Mouse (Mus musculus) layer of hippocampus, adult 9-11 months (tissue): Measurements from ENCODE around the gene Cldn24.

Source experiments
- DNase-seq: peaks from one replicate; pipeline ENCODE4 v3.0.0; 2022

Gene Cldn24

DNA sequence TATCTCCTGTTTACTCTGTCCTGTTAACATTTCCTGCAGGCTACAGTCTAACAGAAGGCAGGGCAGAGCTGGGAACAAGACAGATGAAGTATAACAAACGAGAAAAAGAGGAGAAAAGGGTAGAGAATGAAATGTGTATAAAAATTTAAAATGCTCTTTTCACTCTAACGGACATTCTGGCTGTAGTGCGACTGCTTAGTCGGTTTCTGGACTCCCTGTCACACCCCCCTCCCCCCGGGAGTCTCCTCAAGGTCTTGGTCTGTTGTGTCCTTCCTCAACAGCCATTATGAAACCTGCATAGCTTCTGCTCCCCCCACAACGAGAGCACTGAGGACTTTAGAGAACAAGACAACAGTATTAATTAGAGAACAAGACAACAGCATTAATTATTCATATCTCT is 10.7 kb downstream of the Cldn24 start:
- no peak for DNase-seq

DNA sequence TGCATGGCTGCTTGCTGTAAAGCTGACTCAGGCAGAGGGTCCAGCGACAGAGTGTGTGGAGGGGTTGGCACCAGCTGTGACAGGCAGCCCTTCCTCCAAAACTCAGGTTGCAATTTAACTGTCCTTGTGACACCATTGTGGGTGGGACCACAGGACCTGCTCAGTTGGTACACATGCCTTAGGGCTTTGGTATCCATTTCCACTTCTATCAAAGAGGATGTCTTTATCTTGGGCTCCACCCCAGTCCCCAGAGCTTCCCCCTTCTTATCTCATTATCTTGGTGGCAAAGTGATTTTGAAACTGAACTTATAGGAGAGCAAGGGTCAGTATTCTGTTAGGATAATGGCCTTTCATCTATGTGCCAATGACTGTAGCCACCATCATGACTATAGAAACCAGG is 12.0 kb downstream of the Cldn24 start:
- no peak for DNase-seq

DNA sequence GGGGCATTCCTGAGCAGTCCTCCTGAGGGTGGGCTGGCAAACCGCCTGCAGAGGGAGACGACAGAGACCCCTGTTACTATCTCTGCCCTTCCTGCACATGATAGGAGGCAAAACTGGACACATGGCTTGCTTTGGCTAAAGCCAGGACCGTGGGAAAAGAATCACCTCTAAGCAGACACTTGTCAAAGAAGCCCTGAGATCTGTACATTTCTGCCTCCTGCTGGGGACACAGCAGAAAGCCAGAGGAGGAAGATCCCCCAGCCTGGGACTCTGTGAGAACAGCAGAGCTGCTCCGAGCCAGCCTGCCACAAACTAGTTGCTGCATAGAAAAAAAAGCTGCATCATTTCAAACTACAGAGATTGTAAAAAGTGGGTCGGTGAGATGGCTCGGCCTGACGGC is 21.1 kb downstream of the Cldn24 start:
- DNase-seq, result no peak

DNA sequence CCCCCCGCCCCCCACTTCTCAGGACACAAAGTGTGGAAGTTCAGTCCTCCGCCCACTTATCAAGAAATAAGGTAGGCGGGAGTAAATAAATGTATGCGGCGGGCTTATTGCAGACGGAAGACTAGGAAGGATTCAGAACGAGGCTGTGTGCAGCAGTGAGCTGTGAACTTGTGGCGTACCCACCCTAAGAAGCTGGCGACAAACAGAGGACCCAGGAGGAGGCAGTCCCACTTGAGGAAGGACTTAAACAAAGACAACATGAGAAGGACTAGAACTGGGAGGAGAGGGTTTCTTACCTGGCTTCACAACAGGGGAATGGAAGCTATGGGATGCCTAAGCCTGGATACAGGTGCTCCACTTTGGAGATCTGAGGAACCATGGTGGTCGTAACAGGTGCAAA is 21.7 kb downstream of the Cldn24 start:
- no peak for DNase-seq

DNA sequence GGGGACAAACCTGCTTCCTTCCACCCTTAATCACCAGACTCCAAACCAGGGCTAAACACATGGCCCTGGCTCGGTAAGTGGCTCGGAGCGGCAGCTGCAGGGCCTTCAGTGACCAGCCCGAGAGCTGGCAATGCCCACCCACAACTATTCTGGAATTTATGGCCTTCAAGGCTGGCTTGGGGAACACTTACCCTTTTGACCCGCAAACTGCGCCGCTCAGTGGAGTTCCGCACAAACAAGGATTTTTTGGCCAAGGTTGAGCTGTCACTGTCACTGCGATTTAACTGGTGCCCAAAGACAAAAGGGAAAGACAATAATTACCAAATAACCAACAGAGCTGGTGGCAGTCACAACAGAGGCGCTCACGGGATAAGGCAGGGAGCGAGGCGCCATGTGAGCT is 24.0 kb downstream of the Cldn24 start:
- no peak for DNase-seq

DNA sequence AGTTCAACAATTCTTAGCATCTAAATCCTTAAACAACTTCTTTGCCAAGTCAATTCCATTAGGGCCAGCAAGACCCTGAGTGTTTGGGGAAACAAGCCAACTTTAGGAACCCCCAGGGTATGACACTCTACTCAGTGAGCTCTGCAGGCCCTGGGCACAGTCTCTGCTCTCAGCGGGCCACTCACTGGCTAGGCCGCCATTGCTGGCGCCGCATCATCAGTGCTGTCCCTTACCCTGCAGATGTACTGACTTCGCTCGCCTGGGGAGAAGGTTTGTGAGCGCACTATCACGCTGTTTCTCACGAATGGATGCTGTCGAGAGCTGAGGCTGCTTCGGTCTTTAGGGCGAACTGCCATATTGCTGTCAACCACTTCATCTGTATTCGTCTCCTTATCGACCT is 25.2 kb downstream of the Cldn24 start:
- DNase-seq, result no peak

DNA sequence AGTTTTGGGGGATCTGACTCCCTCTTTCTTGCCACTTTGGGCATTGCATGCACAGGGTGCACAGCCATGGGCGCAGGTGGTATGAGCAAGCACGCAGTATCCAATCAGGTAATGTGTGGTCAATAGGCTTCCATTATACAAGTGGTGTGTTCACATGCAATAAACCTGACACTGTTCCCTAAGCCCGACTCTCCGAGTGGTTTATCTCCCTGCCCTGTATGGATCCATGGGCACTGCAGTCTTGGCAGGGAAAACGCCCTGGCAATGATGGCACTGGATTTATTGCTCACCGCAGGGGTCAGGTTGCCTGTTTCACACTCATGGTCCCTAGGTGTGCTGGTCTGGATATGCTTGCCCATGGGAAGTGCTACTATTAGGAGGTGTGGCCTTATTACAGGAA is 26.0 kb downstream of the Cldn24 start:
- DNase-seq, result no peak

DNA sequence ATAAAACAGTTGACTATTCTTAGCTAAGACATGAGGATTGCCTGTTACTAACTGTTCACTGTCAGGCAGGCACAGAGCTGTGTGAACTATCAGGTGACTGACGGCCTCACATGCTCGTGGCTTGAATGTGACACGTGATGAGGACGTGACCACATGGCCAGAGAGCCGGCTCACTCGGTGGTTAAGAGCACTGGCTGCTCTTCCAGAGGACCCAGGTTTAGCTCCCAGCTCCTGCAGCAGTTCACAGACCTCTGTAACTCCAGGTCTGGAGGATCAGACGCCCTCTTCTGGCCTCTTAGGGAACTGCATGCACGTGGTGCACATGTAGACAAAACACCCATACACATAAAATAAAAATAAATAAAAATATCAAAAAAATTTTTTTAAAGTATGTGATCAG is 27.9 kb downstream of the Cldn24 start:
- no peak for DNase-seq

DNA sequence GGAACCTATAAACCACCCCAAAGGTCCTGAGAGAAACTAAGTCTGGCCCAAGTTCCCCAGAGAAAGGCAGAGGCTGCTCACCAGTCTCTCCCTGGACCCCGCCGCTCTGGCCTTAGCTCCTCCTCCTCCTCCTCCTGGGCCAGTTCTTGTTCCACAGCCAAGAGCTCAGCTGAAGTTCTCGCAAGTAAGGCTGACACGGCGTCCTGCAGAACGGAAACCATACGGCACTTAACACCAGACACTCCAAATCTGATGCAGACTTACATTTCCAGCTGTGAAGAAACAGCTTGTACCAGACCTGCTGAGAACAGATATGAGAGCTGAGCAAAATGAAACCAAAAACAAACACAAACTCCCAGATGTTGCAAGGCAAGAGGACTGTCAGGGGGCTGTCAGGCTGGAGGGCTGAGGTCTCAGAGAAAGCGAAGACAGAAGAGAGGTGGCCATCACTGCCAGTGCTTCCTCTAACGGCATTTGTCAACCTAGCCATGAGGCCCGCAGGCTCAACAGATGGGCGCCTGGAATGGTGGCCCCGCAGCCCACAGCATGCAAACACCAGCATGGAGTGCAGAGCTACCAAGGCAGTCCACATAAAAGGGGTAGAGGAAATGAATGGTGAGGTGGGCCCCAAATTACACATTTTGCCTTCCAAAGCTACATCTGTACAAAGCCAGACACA is 30.0 kb downstream of the Cldn24 start:
- peak; percentile 46 for DNase-seq

DNA sequence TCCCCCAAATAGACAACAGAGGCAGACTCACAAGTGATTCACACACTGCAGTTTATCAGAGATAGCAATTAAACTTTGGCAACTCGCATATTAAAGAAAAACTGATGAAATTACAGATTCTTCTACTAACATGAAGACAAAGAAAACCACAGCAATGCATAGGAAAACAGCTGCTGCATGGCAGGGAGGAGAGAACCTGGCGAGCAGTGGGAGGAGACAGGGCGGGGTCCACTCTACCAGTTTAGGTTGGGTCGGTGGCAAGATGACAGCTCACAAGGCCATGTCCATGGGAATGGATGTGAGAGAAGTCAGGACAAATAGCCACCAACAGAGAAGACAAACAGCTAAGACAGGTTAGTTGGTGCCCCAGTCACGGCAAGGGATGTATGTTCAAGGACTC is 30.8 kb downstream of the Cldn24 start:
- no peak for DNase-seq

DNA sequence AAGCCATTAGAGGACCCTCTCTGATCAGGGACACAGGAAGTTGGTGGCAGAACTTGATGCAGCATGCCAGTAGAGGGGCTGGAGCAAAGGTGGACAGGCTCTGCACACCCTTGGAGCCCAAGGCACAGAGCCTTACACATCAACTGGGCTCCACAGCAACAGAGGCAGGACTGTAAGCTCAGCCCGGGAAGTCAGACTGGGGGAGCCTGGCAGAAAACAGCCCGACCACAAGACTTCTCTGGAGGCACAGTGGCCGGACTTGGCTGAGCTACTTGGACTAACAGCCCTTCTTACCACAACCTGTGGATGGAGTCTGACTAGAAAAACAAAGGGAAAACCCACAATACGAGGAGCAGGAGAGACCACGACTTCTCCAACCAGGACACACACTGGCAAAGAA is 31.4 kb downstream of the Cldn24 start:
- no peak for DNase-seq

DNA sequence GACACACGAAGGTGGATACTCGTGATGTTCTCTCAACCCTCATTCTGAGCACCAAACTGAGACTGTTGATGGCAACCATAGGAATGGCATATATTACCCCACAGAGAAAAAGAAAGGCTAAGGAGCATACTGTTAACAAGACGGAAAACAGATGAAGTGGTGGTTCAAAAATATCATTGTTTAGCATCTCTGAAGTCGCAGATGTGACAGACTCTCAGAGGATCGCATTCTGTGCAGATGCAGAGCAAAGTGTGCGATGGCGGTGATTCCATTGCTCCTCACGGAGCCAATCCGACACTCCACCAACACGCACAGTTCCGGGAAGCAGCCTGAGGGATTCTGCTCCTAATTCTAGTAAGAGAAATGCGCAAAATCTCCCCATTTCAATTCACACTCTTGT is 37.3 kb downstream of the Cldn24 start:
- DNase-seq, result no peak

DNA sequence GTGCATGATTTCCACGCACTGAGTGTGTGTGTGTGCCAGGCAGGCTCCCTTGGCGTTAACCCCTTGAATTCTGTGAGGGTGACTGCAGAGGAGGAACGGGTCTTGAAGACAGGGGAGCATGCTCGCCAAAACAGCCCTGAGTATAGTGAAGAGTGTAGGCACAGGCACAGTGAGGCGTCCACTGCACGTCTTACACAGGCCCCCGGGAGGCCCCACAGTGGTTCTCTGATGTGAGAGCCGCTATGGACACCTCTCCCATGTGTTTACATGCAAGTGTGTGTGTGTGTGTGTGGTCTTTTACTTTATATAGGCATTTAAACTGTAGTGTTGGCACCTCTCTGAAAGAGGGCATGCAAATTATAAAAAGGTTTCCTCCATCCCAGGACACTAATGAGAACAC is 44.6 kb downstream of the Cldn24 start:
- DNase-seq, result no peak

DNA sequence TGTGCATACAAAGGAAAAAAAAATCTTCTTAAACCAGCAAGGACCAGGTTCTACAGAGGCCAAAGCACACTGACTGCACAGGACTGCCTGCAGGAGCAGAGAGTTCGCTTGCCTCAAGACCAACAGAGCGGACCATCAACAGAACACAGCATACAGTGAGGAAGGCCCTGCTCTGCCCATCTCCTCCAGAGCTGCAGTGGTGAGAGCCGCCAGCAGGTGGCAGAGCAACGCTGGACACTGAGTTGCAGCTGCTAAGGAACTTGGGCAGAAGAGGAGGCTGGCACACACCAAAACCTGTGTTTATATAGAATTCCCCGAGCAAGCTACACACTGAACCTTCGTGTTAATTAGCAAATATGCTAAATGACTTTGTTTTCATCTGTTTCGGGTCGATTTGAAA is 45.1 kb downstream of the Cldn24 start:
- peak; percentile 74 for DNase-seq
